Mouse (Mus musculus): ENCODE measurements at regions not wholly inside any gene's neighbourhood (a gene's known extent, or its start where the extent isn't known, plus 50 kb on each side); places are given as distances from the start of the nearest gene placed in this dataset.

- DNase-seq (ENCODE audit: extremely low read depth, insufficient read length, low spot score), result no peak
Observed at GRCm38 (mm10) chr14:48052405-48052804, 68.2 kb upstream of the Peli2 start.

GRCm38 (mm10) chr14:48053151-48053550, 67.5 kb upstream of the Peli2 start:
- no peak for DNase-seq (ENCODE audit: extremely low read depth, insufficient read length, low spot score)

- no peak for DNase-seq (ENCODE audit: extremely low read depth, insufficient read length, low spot score)
Observed at GRCm38 (mm10) chr14:48054719-48055118, 65.9 kb upstream of the Peli2 start.

GRCm38 (mm10) chr14:48055861-48056260, 64.8 kb upstream of the Peli2 start:
- no peak for DNase-seq (ENCODE audit: extremely low read depth, insufficient read length, low spot score)

- DNase-seq (ENCODE audit: extremely low read depth, insufficient read length, low spot score), result no peak
Observed at GRCm38 (mm10) chr14:48058234-48058868, 62.3 kb upstream of the Peli2 start.

GRCm38 (mm10) chr14:48059664-48060455, 60.8 kb upstream of the Peli2 start:
- no peak for DNase-seq (ENCODE audit: extremely low read depth, insufficient read length, low spot score)

GRCm38 (mm10) chr14:48068641-48069040, 52.0 kb upstream of the Peli2 start:
- no peak for DNase-seq (ENCODE audit: extremely low read depth, insufficient read length, low spot score)
